Mouse (Mus musculus): Measurements from ENCODE around the gene Cd80.

Gene Cd80

DNA sequence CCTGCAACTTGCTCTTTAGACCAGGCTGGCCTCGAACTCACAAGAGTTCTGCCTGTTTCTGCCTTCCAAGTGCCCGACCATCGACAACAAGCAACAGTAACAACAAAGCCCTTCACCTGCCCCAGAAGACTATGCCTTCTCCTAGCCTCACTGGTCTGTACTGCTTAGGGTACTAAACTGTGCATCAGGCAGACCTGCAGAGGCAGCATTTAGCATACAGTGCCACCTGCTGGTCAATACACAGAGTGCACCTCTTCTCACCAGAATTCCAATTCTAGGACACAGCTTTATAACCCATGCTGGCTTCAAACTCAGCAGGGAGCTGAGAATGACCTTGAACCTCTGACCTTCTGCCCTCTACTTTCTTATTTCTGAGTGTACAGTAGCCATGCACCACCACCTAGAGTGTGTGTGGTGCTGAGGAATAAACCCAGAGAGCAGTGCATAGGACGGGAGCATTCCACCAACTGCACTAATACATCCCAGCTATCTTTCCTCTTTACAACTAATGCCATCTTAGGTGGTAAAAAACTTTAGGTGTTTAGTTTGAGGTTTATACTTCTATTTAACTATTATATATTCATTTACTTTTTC is 50.8 kb downstream of the Cd80 start:
- ATAC-seq (ENCODE audit: insufficient number of reproducible peaks, low FRiP score, low TSS enrichment): peak; percentile 88

DNA sequence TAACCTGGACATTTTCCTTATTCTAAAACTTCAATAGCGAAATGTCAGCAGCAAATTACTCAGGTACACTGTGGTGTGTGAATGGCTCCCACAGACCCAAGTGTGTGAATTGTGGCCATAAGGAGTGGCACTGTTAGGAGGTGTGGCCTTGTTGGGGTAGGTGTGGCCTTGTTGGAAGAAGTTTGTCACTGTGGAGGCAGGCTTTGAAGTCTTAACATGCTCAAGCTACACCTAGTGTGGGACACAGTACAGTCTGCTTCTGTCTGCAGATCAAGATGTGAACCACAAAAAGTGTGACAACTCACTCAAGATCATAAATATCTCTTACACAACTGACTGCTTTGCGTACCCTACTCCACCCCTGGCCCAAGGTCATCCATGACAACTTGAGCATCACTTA is 55.5 kb downstream of the Cd80 start:
- ATAC-seq (ENCODE audit: insufficient number of reproducible peaks, low FRiP score, low TSS enrichment): no peak

DNA sequence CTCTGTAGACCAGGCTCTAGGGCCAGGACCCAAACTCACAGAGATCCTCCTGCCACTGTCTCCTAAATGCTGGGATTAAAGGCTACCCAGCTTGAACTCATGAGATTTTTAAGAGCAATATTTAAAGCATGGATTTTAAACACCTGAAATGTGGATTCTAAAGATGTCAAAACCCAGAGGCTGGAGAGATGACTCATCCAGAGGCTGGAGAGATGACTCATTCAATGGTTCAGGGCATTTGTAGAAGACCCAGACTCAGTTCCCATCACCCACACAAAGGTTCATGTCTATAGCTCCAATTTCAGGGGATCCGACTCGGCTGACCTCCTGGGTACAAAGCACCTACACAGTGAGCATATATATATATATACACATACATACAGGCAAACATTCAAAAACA is 63.8 kb downstream of the Cd80 start:
- ATAC-seq (ENCODE audit: insufficient number of reproducible peaks, low FRiP score, low TSS enrichment): no peak

- ATAC-seq (ENCODE audit: insufficient number of reproducible peaks, low FRiP score, low TSS enrichment): no peak
Measured at GRCm38 (mm10) chr16:38521211-38521987, 66.0 kb downstream of the Cd80 start.

- peak; percentile 95 for ATAC-seq (ENCODE audit: insufficient number of reproducible peaks, low FRiP score, low TSS enrichment)
Measured at GRCm38 (mm10) chr16:38522129-38523084, 67.0 kb downstream of the Cd80 start, which contains the start of gene Timmdc1. Gene Timmdc1 (minus strand): TSS chr16:38522663.

DNA sequence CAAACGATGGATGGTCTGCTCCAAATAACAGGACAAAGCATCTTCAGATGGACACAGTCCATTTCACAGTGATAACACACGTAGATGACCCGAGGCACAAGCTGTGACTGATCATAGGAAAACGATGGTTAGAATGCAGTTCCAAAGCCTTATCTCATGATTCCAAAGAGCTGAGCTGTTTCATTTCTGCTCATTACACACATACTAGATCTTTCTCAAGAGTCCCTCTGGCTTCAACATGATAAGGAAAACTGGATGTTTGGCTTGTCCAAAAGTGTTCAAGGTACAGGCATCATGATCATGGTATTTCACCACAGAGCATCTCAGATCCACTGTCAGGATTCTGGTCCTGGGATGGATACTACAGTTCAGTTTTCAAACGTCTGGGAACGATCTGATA is 70.9 kb downstream of the Cd80 start:
- ATAC-seq (ENCODE audit: insufficient number of reproducible peaks, low FRiP score, low TSS enrichment): no peak

- ATAC-seq (ENCODE audit: insufficient number of reproducible peaks, low FRiP score, low TSS enrichment): peak; percentile 45; the same call in 1 of the 2 replicates
Measured at GRCm38 (mm10) chr16:38536544-38537146, 81.3 kb downstream of the Cd80 start.

DNA sequence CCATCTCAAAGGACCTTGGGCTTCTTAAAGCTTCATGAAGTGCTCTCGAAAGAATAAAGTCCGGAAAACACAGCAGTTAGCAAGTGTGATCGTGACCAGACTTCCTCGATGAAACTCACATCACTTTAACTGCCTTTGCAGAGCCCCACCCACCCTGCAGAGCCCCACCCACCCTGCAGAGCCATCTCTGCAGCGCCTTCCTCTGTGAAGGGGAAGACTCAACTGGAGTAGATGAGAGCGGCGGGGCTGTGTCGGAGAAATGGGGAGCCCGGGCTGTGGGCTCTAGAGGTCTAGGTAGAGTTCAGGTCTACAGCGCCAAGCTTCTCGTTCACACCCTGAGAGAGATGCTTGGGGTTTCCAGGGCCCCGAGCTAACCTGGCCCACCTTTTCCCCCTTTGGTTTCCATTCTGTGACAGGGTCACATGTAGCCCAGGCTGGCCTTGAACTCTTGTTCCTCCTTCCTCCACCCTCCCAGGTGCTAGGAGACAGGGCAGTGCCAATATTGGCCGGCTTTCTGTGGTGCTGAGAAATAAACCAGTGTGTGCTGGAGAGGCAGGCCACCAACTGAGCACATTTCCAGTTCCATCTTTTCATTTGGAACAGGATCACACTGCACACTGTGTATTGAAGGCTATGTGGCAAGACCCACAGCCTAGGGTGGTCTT is 83.5 kb downstream of the Cd80 start:
- no peak for ATAC-seq (ENCODE audit: insufficient number of reproducible peaks, low FRiP score, low TSS enrichment)

Data from cerebellum, adult (tissue).